Mouse (Mus musculus) testis, adult 2 months (tissue): ENCODE data around the gene Mapk8ip1.

Experiments
- CTCF ChIP-seq: fragments of 200-500 bp; IDR thresholded peaks from 2 replicates; pipeline ENCODE4 v1.5.1; 2012; ENCODE audit warnings: low read depth, mild to moderate bottlenecking, inconsistent platforms, low read length, moderate library complexity; ENCODE audit not compliant: control insufficient read depth, insufficient read depth, insufficient replicate concordance
- POLR2A ChIP-seq: fragments of 200-500 bp; IDR thresholded peaks from 2 replicates; pipeline ENCODE4 v1.6.1; 2012; ENCODE audit warnings: low read depth, mild to moderate bottlenecking, inconsistent platforms, low read length, moderate library complexity; ENCODE audit not compliant: control insufficient read depth

- no peak for TF ChIP-seq CTCF
- no peak for TF ChIP-seq POLR2A
These were observed 29.9 kb downstream of the Mapk8ip1 start for GRCm38 (mm10) chr2:92370821-92371805.
